Mouse (Mus musculus) limb, embryonic 11.5 days (tissue): ENCODE measurements around the gene Vash2. TPM values are rescaled to one million over a fixed set of nuclear protein-coding genes. Genes with fewer than 3 reads are reported as not detected.
"Not testable (repeated sequence)": the region's sequence is repeated elsewhere in the genome, so short reads cannot be mapped to it uniquely, and the experiment has no call there.

Source experiments
- ATAC-seq: fragments of 200-750 bp; cut with Nextera tagmentation; 2 replicates; pipeline ENCODE4 v1.8.0; 2017; ENCODE audit warnings: low read depth; ENCODE audit not compliant: insufficient number of reproducible peaks, low FRiP score, low TSS enrichment
- DNase-seq: peaks from one replicate; pipeline ENCODE4 v3.0.0-alpha.2; 2015; ENCODE audit warnings: low spot score
- H3K27ac ChIP-seq: fragments of 300-500 bp; sonication (generic); replicated peaks from 2 replicates; pipeline ENCODE4 v1.5.1; 2014; ENCODE audit warnings: low read depth, mild to moderate bottlenecking, low read length
- H3K27me3 ChIP-seq: fragments of 300-500 bp; sonication (generic); 2 replicates; pipeline ENCODE4 v1.6.1; 2014; ENCODE audit warnings: mild to moderate bottlenecking, low read length, mixed read lengths; ENCODE audit not compliant: control insufficient read depth, insufficient read depth
- H3K36me3 ChIP-seq: fragments of 300-500 bp; sonication (generic); 2 replicates; pipeline ENCODE4 v1.6.1; 2014; ENCODE audit warnings: mild to moderate bottlenecking, low read length, moderate library complexity, mixed read lengths; ENCODE audit not compliant: control insufficient read depth, insufficient read depth
- H3K4me1 ChIP-seq: fragments of 300-500 bp; sonication (generic); 2 replicates; pipeline ENCODE4 v1.6.1; 2014; ENCODE audit warnings: low read length, mixed read lengths; ENCODE audit not compliant: control insufficient read depth, insufficient read depth
- H3K4me2 ChIP-seq: fragments of 300-500 bp; sonication (generic); 2 replicates; pipeline ENCODE4 v1.6.1; 2014; ENCODE audit warnings: low read depth, mild to moderate bottlenecking, moderate library complexity; ENCODE audit not compliant: severe bottlenecking
- H3K4me3 ChIP-seq: fragments of 300-500 bp; sonication (generic); 2 replicates; pipeline ENCODE4 v1.5.1; 2014; ENCODE audit warnings: low read depth, low read length
- H3K9ac ChIP-seq: fragments of 300-500 bp; sonication (generic); 2 replicates; pipeline ENCODE4 v1.6.1; 2014; ENCODE audit warnings: mild to moderate bottlenecking, low read length
- H3K9me3 ChIP-seq: fragments of 300-500 bp; sonication (generic); 2 replicates; pipeline ENCODE4 v1.6.1; 2016; ENCODE audit warnings: low read length; ENCODE audit not compliant: control insufficient read depth
- WGBS: fragments of 180-500 bp; shearing (Covaris S2); extraction: QIAGEN DNeasy Blood & Tissue Kit; methylation state at CpG from one replicate; pipeline ENCODE4 v1.1.7; 2014; 5-methylcytosine and 5-hydroxymethylcytosine counted together
- polyA plus RNA-seq: library from polyadenylated mRNA; unstranded; fragments of >200 nt; fragmentation: Nextera tagmentation; extraction: Ambion mirVana; gene quantifications from 2 replicates; pipeline ENCODE4 v1.2.1, GENCODE M21; 2014

Vash2 gene
- polyA plus RNA-seq, 1 experiment from 2014 or later = 76.6 TPM

DNA sequence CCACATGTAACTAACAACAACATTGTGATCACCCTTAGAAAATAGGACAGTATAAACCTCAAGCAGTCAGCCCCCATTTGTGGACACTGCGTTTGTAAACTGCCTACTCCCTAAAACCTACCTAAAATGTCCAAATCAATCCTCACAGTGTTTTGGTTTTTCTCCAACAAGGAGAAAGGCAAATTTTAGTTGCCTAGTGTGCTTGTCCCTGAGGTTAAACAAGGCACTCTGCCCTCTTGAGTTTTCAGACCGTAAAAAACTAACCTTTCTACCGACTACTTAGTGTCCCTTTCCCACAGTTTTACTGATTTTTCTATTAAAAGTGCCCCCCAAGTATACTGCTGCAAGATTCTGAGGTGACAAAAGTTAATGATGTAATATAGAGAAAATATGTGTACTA, 51.8 kb downstream of the Vash2 start:
- DNase-seq = no peak
- 90% methylated on average over 3 of the region's 3 CpGs for WGBS
- Histone ChIP-seq H3K36me3 (no peaks in the 10 kb centered on the region), H3K4me2 (no peak overlapping the region), H3K27me3 (no peaks in the 10 kb centered on the region), H3K27ac (no peak overlapping the region), H3K4me1 (peaks cover 5% of the 10 kb centered on the region; the same call in 1 of the 2 replicates), H3K9me3 (no peaks in the 10 kb centered on the region), H3K4me3 (no peak overlapping the region; the same call in 1 of the 2 replicates), H3K9ac (no peak overlapping the region)
- ATAC-seq = no peak

DNA sequence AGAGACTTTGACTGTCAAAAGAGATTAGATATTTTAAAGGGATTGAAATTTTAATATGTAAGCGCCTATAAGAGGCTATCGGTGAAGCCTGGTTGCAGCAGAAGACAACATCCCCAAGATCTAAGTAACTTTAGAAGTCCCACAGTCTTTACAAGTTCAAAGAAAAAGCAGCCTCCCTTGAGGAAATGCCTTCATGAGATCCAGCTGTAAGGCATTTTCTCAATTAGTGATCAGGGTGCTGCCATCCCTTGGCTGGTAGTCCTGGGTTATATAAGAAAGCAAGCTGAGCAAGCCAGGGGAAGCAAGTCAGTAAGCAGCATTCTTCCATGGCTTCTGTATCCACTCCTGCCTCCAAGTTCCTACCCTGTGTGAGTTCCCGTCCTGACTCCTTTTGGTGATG, 54.3 kb downstream of the Vash2 start, which contains the start of gene Angel2:
Gene Angel2, plus strand, starts transcription at position 301 of the 400 bp plus-strand sequence.
- H3K36me3 ChIP-seq, H3K4me2 ChIP-seq, DNase-seq, H3K9me3 ChIP-seq, ATAC-seq, H3K9ac ChIP-seq, H3K27ac ChIP-seq, H3K4me1 ChIP-seq, H3K27me3 ChIP-seq, H3K4me3 ChIP-seq: not testable (repeated sequence)
- 71% methylated on average over 3 of the region's 3 CpGs for WGBS

DNA sequence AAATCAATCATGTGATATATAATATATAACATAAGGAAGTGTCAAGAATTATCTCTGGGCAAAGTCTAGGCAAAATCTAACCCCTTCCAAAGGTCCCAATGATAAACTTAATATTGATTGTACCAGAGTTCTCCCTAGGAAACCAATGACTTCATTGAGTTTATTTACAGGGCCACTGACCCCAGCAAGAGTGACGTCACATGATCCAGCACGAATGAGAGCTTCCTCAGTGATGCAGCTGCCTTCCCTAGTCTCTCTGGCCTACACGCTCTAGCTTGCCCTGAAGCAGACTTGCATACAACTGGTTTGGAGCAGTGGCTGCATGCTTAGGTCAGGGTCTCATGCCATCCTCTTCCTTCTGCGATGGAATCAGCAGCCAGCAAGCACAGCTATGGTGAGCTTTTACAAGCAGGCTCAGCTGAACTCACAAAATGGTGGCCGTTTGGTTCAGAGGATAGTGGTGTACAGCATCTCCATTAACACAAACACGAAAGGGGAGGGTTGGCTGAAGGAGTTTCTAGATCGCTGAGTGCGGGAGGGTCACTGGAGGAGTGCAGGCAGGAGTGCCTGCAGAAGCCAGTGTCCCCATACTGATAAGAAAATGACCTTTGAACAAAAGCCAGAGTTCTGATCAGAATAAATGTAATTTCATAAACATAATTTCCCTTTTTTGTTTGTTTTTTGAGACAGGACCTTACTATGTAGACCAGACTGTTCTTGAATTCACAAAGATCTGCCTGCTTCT, 59.2 kb downstream of the Vash2 start:
- no peaks in the 10 kb centered on the region for H3K9me3 ChIP-seq
- no peaks in the 10 kb centered on the region for H3K4me1 ChIP-seq
- ATAC-seq = no peak
- H3K36me3 ChIP-seq = no peaks in the 10 kb centered on the region
- no peak overlapping the region for H3K9ac ChIP-seq
- no peak overlapping the region for H3K4me2 ChIP-seq
- no peak overlapping the region for H3K27ac ChIP-seq
- no peak overlapping the region for H3K4me3 ChIP-seq
- DNase-seq = no peak
- WGBS = 75% methylated on average over 8 of the region's 8 CpGs
- H3K27me3 ChIP-seq = no peaks in the 10 kb centered on the region

GRCm38 (mm10) chr1:190918938-190919337, 60.2 kb downstream of the Vash2 start:
- Histone ChIP-seq H3K4me3 (no peak overlapping the region), H3K9me3 (no peaks in the 10 kb centered on the region), H3K27ac (no peak overlapping the region), H3K4me2 (no peak overlapping the region), H3K9ac (no peak overlapping the region), H3K4me1 (no peaks in the 10 kb centered on the region), H3K36me3 (no peaks in the 10 kb centered on the region), H3K27me3 (no peaks in the 10 kb centered on the region)
- DNase-seq = no peak
- 71% methylated on average over 7 of the region's 7 CpGs for WGBS
- ATAC-seq = no peak

- 44% methylated on average over 1 of the region's 1 CpGs for WGBS
- ATAC-seq (no peak), DNase-seq (no peak)
- Histone ChIP-seq H3K9ac (no peak overlapping the region), H3K4me2 (no peak overlapping the region), H3K27me3 (no peaks in the 10 kb centered on the region), H3K9me3 (no peaks in the 10 kb centered on the region), H3K36me3 (no peaks in the 10 kb centered on the region), H3K27ac (no peak overlapping the region), H3K4me1 (no peaks in the 10 kb centered on the region), H3K4me3 (no peak overlapping the region)
Observed at GRCm38 (mm10) chr1:190912623-190913022, 66.5 kb downstream of the Vash2 start.

DNA sequence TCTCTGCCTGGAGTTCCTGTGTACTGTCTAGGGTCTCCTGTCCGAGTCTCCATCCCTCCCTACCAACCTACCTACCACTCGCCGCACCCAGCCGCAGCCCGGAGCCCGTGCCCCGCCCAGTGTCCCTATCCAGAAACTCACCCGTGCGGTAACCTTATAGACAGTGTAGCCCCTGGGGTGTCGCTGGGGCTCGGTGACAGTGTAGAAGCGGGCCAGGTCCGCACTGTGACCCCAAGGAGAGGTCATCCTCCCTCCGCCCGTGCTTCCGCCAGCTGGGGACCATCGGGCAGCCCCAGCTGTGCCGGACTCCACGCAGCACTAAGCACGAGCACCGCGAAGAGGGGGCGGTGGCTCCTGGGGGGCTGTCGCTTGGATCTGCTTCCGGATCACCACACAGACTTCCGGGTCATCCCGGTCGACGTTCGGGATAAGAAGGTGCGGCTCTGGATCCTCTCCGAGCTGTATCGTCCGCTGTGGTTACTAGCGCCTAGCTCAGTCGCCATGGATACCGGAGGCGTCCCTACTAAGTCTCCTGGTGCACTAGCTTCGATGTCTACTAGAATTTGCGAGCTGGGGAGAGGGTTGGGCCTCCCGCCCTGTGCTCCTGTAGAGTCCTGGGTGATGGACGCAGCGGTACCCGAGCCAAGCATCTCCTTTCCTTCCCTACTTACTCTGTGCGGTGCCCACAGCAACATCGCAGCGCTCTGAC, 67.5 kb downstream of the Vash2 start, which contains the start of gene Rps6kc1:
Gene Rps6kc1, minus strand, starts transcription at position 356 of the 709 bp plus-strand sequence.
- Histone ChIP-seq H3K4me2 (peak within 1 kb of the TSS; percentile 61), H3K9ac (peak within 1 kb of the TSS; percentile 57), H3K27me3 (no peaks in the 10 kb centered on the region), H3K36me3 (no peaks in the 10 kb centered on the region), H3K27ac (no peak within 1 kb of the TSS), H3K4me1 (no peaks in the 10 kb centered on the region), H3K9me3 (no peaks in the 10 kb centered on the region), H3K4me3 (peak within 1 kb of the TSS; percentile 50)
- peak; percentile 86 for DNase-seq
- ATAC-seq = peak; percentile 89
- WGBS = under 1% methylated on average over 47 of the region's 47 CpGs

GRCm38 (mm10) chr1:190910836-190911235, 68.3 kb downstream of the Vash2 start:
- ATAC-seq = no peak
- Histone ChIP-seq H3K9ac (peak overlapping the region; percentile 57), H3K4me3 (peak overlapping the region; percentile 50), H3K4me1 (no peaks in the 10 kb centered on the region), H3K36me3 (no peaks in the 10 kb centered on the region), H3K4me2 (peak overlapping the region; percentile 61), H3K27me3 (no peaks in the 10 kb centered on the region), H3K9me3 (no peaks in the 10 kb centered on the region), H3K27ac (no peak overlapping the region)
- WGBS = 82% methylated on average over 6 of the region's 6 CpGs
- DNase-seq = no peak

- Histone ChIP-seq H3K4me2 (no peak overlapping the region), H3K9ac (no peak overlapping the region), H3K4me1 (no peaks in the 10 kb centered on the region), H3K27me3 (no peaks in the 10 kb centered on the region), H3K9me3 (no peaks in the 10 kb centered on the region), H3K36me3 (0 out of 2 replicates have a peak, but pooled peaks cover 3% of the 10 kb centered on the region), H3K27ac (no peak overlapping the region), H3K4me3 (no peak overlapping the region)
- ATAC-seq (no peak), DNase-seq (no peak)
- 92% methylated on average over 16 of the region's 16 CpGs for WGBS
Observed at GRCm38 (mm10) chr1:190904714-190905113, 74.4 kb downstream of the Vash2 start.
